Mouse (Mus musculus) spleen, adult 12 weeks (tissue): ENCODE data around the gene 4921536K21Rik.

Experiments used
- DNase-seq: peaks from one replicate; pipeline ENCODE4 v3.0.0; 2022; ENCODE audit warnings: low spot score

Gene 4921536K21Rik

GRCm38 (mm10) chr11:3854156-3854555, 40.7 kb downstream of the 4921536K21Rik start:
- no peak for DNase-seq

GRCm38 (mm10) chr11:3853481-3854034, 41.3 kb downstream of the 4921536K21Rik start:
- DNase-seq: no peak

DNA sequence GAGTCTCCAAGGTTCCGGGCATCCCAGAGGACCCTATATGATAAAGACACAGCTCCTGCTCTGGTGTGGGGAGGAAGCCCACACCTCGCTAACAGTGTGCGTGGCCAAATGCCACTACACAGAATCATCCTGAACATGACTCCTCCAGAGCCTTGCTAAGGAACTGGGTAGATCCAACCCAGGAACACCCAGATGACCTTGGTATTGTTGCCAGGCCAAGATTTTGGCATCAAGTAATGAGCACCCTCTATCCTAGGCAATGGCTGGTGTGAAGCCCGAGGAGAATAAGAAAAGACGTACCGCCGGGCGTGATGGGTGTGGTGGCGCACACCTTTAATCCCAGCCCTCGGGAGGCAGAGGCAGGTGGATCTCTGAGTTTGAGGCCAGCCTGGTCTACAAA, 41.9 kb downstream of the 4921536K21Rik start:
- no peak for DNase-seq

GRCm38 (mm10) chr11:3851872-3852271, 43.0 kb downstream of the 4921536K21Rik start:
- no peak for DNase-seq

DNA sequence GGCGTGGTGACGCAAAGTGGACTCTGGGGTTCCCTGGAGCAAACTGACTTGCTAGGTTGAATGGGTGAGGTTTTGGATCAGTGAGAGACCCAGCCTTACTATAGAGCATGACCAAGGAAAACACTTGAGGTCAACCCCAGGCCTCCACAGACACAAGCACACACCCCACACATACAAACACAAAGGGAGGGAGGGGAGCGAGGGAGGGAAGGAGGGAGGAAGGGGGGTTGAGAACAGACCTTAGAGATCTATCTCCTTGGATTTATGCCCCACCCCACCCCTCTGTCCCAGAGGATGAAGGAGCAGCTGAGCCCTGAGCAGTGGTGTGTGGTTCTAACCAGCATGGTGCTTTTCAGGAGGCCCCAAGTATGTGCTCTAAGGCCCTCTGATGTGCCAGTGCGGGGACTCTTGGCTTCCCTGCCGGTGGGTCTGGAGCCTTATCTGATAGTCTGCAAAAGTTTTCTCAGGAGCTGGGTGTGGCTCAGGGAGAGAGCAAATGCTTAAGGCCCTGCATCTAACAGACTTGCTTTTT, 44.1 kb downstream of the 4921536K21Rik start:
- DNase-seq: no peak

DNA sequence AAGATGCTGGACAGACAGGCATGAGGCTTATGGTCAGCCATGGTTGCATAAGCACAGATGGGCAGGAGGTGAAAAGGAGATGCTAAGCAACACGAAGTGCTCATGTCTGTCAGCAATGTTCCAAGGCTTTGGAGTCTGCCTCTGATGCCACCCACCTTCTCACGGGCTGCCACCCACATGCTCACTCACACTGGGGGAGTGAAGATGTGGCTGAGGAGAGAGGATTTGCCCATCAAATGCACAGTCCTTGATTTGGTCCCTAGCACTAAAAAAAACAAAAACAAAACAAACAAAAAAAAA, 44.6 kb downstream of the 4921536K21Rik start:
- no peak for DNase-seq

DNA sequence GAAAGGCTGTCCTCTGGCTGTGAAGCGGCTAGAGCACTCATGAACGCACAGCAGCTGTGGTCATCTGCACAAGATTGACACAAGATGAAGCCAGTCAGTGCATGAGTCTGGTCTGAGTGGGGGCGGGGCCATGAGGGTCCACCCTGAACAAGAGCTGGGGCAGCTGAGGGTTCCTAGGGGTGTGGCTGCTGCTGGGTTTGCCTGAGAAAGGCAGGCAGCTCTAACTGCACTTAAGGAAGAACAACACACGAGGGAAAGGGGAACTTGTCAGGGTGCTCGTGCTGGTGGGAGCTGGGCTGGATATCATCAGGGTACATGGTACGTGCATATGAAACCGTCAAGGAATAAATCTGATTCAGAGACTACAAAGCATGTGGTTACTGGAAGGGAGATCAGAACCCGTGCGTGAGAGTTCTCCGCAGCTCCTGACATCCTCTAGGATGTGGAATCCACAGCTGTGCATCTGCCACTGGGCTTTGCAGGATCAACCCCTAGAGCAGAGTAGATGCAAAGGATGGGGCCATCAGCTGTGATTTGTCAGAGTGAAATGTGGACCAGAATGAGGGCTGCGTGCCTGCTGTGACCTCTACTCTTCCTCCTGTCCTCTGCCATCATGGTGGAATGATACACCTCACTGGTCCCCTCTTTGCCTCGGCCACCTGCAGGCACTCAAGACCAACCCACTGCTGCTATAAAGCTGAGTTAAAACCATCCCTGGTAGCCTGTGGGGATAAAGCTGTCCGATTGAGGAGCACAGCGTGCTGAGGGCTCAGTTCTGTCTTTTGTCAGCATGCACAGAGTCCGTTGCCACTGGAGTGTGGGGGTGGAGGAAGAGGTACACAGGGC, 45.2 kb downstream of the 4921536K21Rik start:
- DNase-seq: no peak

GRCm38 (mm10) chr11:3846351-3846750, 48.5 kb downstream of the 4921536K21Rik start:
- DNase-seq: no peak

GRCm38 (mm10) chr11:3843943-3844734, 50.8 kb downstream of the 4921536K21Rik start:
- DNase-seq: no peak
